Mouse (Mus musculus) neural tube, embryonic 12.5 days (tissue): Measurements from ENCODE around the gene Hfe. TPM values are rescaled to one million over a fixed set of nuclear protein-coding genes. Genes with fewer than 3 reads are reported as not detected.

Experiments
- ATAC-seq: fragments of 200-750 bp; cut with Nextera tagmentation; 2 replicates; pipeline ENCODE4 v1.8.0; 2017; ENCODE audit warnings: low read depth, mild to moderate bottlenecking, moderate TSS enrichment, moderate library complexity; ENCODE audit not compliant: low FRiP score
- H3K27ac ChIP-seq: fragments of 300-500 bp; sonication (generic); 2 replicates; pipeline ENCODE4 v1.5.1; 2016
- H3K27me3 ChIP-seq: fragments of 300-500 bp; sonication (generic); replicated peaks from 2 replicates; pipeline ENCODE4 v1.6.1; 2016; ENCODE audit warnings: mild to moderate bottlenecking
- H3K36me3 ChIP-seq: fragments of 300-500 bp; sonication (generic); 2 replicates; pipeline ENCODE4 v1.6.1; 2016; ENCODE audit warnings: mild to moderate bottlenecking
- H3K4me1 ChIP-seq: fragments of 300-500 bp; sonication (generic); 2 replicates; pipeline ENCODE4 v1.6.1; 2016
- H3K4me2 ChIP-seq: fragments of 300-500 bp; sonication (generic); replicated peaks from 2 replicates; pipeline ENCODE4 v1.6.1; 2016; ENCODE audit warnings: mild to moderate bottlenecking
- H3K4me3 ChIP-seq: fragments of 300-500 bp; sonication (generic); 2 replicates; pipeline ENCODE4 v1.5.1; 2016
- H3K9ac ChIP-seq: fragments of 300-500 bp; sonication (generic); 2 replicates; pipeline ENCODE4 v1.6.1; 2016; ENCODE audit warnings: mild to moderate bottlenecking
- H3K9me3 ChIP-seq: fragments of 300-500 bp; sonication (generic); 2 replicates; pipeline ENCODE4 v1.6.1; 2016; ENCODE audit warnings: mild to moderate bottlenecking
- WGBS: fragments of 180-500 bp; shearing (Covaris S2); methylation state at CpG from one replicate; pipeline ENCODE4 v1.1.7; 2016; 5-methylcytosine and 5-hydroxymethylcytosine counted together
- polyA plus RNA-seq: library from polyadenylated mRNA; unstranded; fragments of >200 nt; fragmentation: Nextera tagmentation; extraction: Ambion mirVana; gene quantifications from 2 replicates; pipeline ENCODE4 v1.2.1, GENCODE M21; 2016

Gene Hfe
- polyA plus RNA-seq, 1 experiment from 2014 or later: 3.9 TPM

GRCm38 (mm10) chr13:23740910-23741309 lies 30.3 kb upstream of the Hfe start:
- H3K27ac ChIP-seq: no peak overlapping the region
- no peaks in the 10 kb centered on the region for H3K36me3 ChIP-seq
- no peak for ATAC-seq
- no peaks in the 10 kb centered on the region for H3K27me3 ChIP-seq
- H3K4me1 ChIP-seq: peaks cover 10% of the 10 kb centered on the region
- H3K4me2 ChIP-seq: peak overlapping the region; percentile 97
- no peak overlapping the region for H3K4me3 ChIP-seq
- 66% methylated on average over 5 of the region's 5 CpGs for WGBS
- no peaks in the 10 kb centered on the region for H3K9me3 ChIP-seq
- H3K9ac ChIP-seq: no peak overlapping the region

DNA sequence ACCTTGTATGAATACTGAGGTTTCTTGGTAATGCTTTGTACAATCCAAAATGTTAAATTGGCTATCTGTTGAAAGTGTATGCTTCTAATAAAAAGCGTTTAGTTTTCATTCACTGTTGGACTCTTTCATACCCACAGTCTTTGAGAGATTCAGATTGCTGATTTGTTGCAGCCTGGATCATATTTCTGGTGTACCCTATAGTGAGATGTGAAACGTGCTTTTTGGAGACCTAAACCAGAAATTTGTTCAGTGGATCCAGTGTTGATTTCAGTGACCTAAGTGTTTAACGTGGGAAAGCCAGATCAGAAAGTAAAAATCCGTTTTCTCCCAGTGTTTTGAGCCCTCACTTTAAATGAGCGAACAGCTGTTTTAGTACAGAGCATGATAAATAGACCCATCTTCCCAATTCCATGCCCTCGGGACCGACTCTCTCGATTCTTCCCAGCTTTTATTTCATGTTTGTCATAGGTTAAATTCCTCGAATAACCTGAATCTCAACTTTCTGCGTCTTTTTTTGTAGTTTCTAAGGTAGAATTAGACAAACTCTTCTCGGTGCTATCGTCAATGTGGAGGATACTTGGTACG lies 29.7 kb upstream of the Hfe start:
- H3K27me3 ChIP-seq: no peaks in the 10 kb centered on the region
- peak overlapping the region; percentile 48 for H3K4me3 ChIP-seq
- no peaks in the 10 kb centered on the region for H3K36me3 ChIP-seq
- H3K4me2 ChIP-seq: peak overlapping the region; percentile 97
- peak overlapping the region; percentile 73 for H3K9ac ChIP-seq
- H3K4me1 ChIP-seq: peaks cover 10% of the 10 kb centered on the region
- no peaks in the 10 kb centered on the region for H3K9me3 ChIP-seq
- peak overlapping the region; percentile 90 for H3K27ac ChIP-seq
- no peak for ATAC-seq
- WGBS: 33% methylated on average over 13 of the region's 13 CpGs

DNA sequence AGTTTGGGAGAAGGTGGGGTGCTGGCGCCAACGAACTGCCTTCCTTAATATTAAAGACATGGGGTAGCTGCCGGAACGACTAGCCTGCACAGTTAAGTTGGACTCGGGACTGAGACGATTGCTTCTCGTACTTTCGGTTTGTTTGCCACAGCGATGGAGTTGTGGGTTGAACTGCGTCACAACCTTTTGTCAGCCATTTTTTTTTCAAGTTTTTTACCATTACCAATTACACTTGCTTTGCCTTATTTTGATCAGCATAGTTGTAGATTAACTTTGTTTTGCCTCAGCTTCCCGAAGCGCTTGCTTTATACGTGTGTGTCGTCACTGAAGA lies 29.2 kb upstream of the Hfe start:
- whole genome bisulfite sequencing: 2% methylated on average over 14 of the region's 14 CpGs

DNA sequence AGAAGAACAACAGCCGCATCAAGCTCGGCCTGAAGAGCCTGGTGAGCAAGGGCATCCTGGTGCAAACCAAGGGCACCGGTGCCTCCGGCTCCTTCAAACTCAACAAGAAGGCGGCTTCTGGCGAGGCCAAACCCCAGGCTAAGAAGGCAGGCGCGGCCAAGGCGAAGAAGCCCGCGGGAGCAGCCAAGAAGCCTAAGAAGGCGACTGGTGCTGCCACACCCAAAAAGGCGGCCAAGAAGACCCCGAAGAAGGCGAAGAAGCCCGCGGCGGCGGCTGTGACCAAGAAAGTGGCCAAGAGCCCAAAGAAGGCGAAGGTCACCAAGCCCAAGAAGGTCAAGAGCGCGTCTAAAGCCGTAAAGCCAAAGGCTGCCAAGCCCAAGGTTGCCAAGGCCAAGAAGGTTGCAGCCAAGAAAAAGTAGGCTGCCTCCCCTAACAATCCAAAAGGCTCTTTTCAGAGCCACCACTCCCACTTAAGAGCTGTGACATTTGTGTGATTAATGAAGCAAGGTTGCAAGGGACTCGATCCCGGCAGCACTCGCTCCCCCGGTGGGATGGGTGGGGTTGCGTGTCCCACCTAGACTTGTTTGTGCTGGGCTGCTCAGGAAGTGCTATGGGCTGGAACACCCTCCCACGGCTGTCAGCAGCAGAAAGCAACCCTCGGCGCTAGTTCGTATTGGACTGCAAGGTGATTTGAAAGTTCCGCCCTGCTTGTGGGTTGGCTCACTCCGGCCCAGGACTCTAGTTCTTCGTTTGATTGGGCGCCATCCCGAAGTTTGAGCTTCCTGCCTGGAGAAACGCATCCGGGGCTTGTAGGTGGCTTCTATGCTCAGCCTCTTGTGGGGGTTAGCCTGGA lies 28.6 kb upstream of the Hfe start:
- WGBS: under 1% methylated on average over 39 of the region's 39 CpGs
- Histone ChIP-seq H3K36me3 (no peaks in the 10 kb centered on the region), H3K4me3 (peak overlapping the region; percentile 48), H3K4me1 (peaks cover 10% of the 10 kb centered on the region), H3K9ac (peak overlapping the region; percentile 73), H3K4me2 (peak overlapping the region; percentile 97), H3K27ac (peak overlapping the region; percentile 90), H3K9me3 (no peaks in the 10 kb centered on the region), H3K27me3 (no peaks in the 10 kb centered on the region)
- peak; percentile 91 for ATAC-seq

More for the DNA sequence above, 29.2 kb upstream of the Hfe start:
- peak overlapping the region; percentile 90 for H3K27ac ChIP-seq
- H3K4me1 ChIP-seq: peaks cover 10% of the 10 kb centered on the region
- H3K4me2 ChIP-seq: peak overlapping the region; percentile 97
- H3K9me3 ChIP-seq: no peaks in the 10 kb centered on the region
- peak overlapping the region; percentile 48 for H3K4me3 ChIP-seq
- no peak for ATAC-seq
- H3K36me3 ChIP-seq: no peaks in the 10 kb centered on the region
- no peaks in the 10 kb centered on the region for H3K27me3 ChIP-seq
- H3K9ac ChIP-seq: peak overlapping the region; percentile 73

DNA sequence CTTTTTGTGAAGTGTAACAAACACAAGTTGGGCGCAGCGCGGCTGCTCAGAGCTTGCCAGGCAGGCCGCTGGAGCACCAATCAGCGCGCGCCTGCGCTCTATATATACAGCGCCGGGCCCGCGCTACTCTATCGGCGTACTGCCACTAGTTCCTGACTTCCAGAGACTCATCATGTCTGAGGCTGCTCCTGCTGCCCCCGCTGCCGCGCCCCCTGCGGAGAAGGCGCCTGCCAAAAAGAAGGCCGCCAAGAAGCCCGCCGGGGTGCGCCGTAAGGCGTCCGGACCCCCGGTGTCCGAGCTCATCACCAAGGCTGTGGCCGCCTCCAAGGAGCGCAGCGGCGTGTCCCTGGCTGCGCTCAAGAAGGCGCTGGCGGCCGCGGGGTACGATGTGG lies 28.0 kb upstream of the Hfe start, which contains the start of gene Hist1h1c:
Hist1h1c (plus strand) TSS at position 132 of the 392 bp plus-strand sequence.
- Histone ChIP-seq H3K9ac (peak within 1 kb of the TSS; percentile 73), H3K27ac (peak within 1 kb of the TSS; percentile 90), H3K27me3 (no peaks in the 10 kb centered on the region), H3K36me3 (no peaks in the 10 kb centered on the region), H3K4me1 (peaks cover 10% of the 10 kb centered on the region), H3K4me2 (peak within 1 kb of the TSS; percentile 97), H3K4me3 (peak within 1 kb of the TSS; percentile 48), H3K9me3 (no peaks in the 10 kb centered on the region)
- whole genome bisulfite sequencing: under 1% methylated on average over 36 of the region's 38 CpGs
- peak; percentile 95 for ATAC-seq

DNA sequence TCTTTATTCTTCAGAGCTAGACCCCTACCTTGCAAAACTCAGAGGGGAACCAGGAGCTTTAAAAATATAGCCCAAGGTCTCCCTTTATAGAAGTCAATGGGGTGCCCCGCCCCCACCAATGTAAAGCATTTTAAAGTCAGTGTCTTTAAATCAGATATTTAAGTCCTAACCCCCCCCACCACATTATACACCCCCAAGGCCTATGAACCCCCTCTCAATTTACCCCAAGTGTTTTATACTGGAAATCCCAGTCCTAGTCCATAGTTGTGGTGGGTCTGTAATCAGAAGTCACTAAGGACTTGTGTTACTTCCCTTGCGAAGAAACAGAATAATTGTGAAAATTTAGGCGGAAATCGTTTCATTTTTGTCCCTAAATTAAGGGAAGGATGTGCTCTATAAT lies 27.4 kb upstream of the Hfe start:
- Histone ChIP-seq H3K9me3 (no peaks in the 10 kb centered on the region), H3K9ac (0 out of 2 replicates have a peak overlapping the region, but pooled peaks have one; percentile 73), H3K4me2 (peak overlapping the region; percentile 97), H3K36me3 (no peaks in the 10 kb centered on the region), H3K27ac (no peak overlapping the region; the same call in 1 of the 2 replicates), H3K4me3 (no peak overlapping the region), H3K4me1 (peaks cover 10% of the 10 kb centered on the region), H3K27me3 (no peaks in the 10 kb centered on the region)
- 0 out of 2 replicates have a peak, but pooled peaks have one; percentile 30 for ATAC-seq
- 23% methylated on average over 4 of the region's 4 CpGs for WGBS

- no peak overlapping the region for H3K4me2 ChIP-seq
- no peak overlapping the region for H3K27ac ChIP-seq
- WGBS: 69% methylated on average over 5 of the region's 5 CpGs
- H3K27me3 ChIP-seq: no peaks in the 10 kb centered on the region
- ATAC-seq: no peak
- H3K4me1 ChIP-seq: peaks cover 10% of the 10 kb centered on the region
- no peak overlapping the region for H3K9ac ChIP-seq
- H3K36me3 ChIP-seq: no peaks in the 10 kb centered on the region
- H3K9me3 ChIP-seq: no peaks in the 10 kb centered on the region
- no peak overlapping the region for H3K4me3 ChIP-seq
These were observed 26.4 kb upstream of the Hfe start for GRCm38 (mm10) chr13:23737091-23737490.

DNA sequence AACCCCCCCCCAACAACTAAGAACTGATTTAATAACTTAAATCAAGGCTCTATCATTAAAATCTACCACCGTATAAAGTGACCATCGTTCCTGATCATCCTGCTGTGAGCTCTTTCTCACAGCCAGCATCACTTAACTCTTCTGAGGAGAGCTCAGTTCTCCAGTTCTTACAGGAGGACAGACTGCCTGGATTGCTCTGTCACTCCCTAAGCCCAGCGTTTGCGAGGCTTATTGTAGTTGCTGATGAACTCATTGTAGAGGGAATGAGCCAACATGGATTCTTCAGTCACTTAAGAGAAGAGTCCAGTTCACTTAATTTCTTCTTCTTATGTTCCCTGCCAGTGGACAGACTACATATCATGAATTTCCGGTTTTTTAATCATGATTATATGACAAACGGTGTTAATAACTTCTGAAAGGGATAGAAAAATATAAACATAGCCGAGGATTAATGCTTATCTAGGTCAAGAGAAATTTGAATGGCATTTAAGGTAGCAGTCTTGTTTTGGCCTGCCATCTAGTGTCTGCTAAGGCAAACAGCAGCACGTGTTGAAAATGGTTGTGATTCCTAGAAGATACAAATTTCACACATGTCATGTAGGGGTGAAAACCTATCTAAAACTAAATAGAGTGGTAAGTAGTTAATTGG lies 21.6 kb upstream of the Hfe start:
- no peak overlapping the region for H3K4me2 ChIP-seq
- H3K36me3 ChIP-seq: no peaks in the 10 kb centered on the region
- no peak overlapping the region for H3K27ac ChIP-seq
- H3K9me3 ChIP-seq: no peaks in the 10 kb centered on the region
- no peaks in the 10 kb centered on the region for H3K27me3 ChIP-seq
- no peak for ATAC-seq
- no peak overlapping the region for H3K9ac ChIP-seq
- 26% methylated on average over 8 of the region's 8 CpGs for WGBS
- no peaks in the 10 kb centered on the region for H3K4me1 ChIP-seq
- no peak overlapping the region for H3K4me3 ChIP-seq

GRCm38 (mm10) chr13:23730479-23730878 lies 19.8 kb upstream of the Hfe start:
- Histone ChIP-seq H3K9ac (no peak overlapping the region), H3K4me2 (no peak overlapping the region), H3K9me3 (no peaks in the 10 kb centered on the region), H3K27ac (no peak overlapping the region), H3K36me3 (no peaks in the 10 kb centered on the region), H3K4me3 (no peak overlapping the region), H3K27me3 (no peaks in the 10 kb centered on the region), H3K4me1 (no peaks in the 10 kb centered on the region)
- 30% methylated on average over 8 of the region's 8 CpGs for WGBS
- no peak for ATAC-seq

GRCm38 (mm10) chr13:23729706-23730105 lies 19.1 kb upstream of the Hfe start:
- Histone ChIP-seq H3K4me3 (no peak overlapping the region), H3K4me1 (no peaks in the 10 kb centered on the region), H3K4me2 (no peak overlapping the region), H3K9ac (no peak overlapping the region), H3K27me3 (no peaks in the 10 kb centered on the region), H3K36me3 (no peaks in the 10 kb centered on the region), H3K9me3 (no peaks in the 10 kb centered on the region), H3K27ac (no peak overlapping the region)
- no peak for ATAC-seq
- WGBS: 90% methylated on average over 5 of the region's 5 CpGs

- ATAC-seq: no peak
- no peak overlapping the region for H3K4me2 ChIP-seq
- H3K36me3 ChIP-seq: no peaks in the 10 kb centered on the region
- no peak overlapping the region for H3K27ac ChIP-seq
- no peaks in the 10 kb centered on the region for H3K27me3 ChIP-seq
- no peak overlapping the region for H3K4me3 ChIP-seq
- H3K9ac ChIP-seq: no peak overlapping the region
- 95% methylated on average over 9 of the region's 9 CpGs for WGBS
- no peaks in the 10 kb centered on the region for H3K9me3 ChIP-seq
- no peaks in the 10 kb centered on the region for H3K4me1 ChIP-seq
These were observed 18.5 kb upstream of the Hfe start for GRCm38 (mm10) chr13:23729192-23729525.

GRCm38 (mm10) chr13:23728472-23729191 lies 18.0 kb upstream of the Hfe start:
- Histone ChIP-seq H3K9ac (no peak overlapping the region), H3K4me3 (no peak overlapping the region), H3K9me3 (no peaks in the 10 kb centered on the region), H3K27me3 (no peaks in the 10 kb centered on the region), H3K4me2 (no peak overlapping the region), H3K27ac (no peak overlapping the region), H3K36me3 (no peaks in the 10 kb centered on the region), H3K4me1 (no peaks in the 10 kb centered on the region)
- ATAC-seq: no peak
- WGBS: 91% methylated on average over 18 of the region's 18 CpGs
